Mouse (Mus musculus): ENCODE measurements around the gene Rpl3. TPM values are rescaled to one million over a fixed set of nuclear protein-coding genes. Genes with fewer than 3 reads are reported as not detected.

Rpl3 gene
- polyA plus RNA-seq, 1 experiment from 2014 or later: 706 TPM

GRCm38 (mm10) chr15:80065414-80065813, 26.3 kb downstream of the Rpl3 start:
- ATAC-seq (ENCODE audit: low FRiP score, low TSS enrichment): no peak
- H3K9ac ChIP-seq (ENCODE audit: low read length): no peak overlapping the region
- H3K36me3 ChIP-seq (ENCODE audit: control insufficient read depth, insufficient read depth, low read length): no peaks in the 10 kb centered on the region
- H3K4me3 ChIP-seq (ENCODE audit: low read depth, low read length): no peak overlapping the region
- WGBS: 19% methylated on average over 13 of the region's 13 CpGs
- no peaks in the 10 kb centered on the region for H3K9me3 ChIP-seq (ENCODE audit: control insufficient read depth, low read length)
- H3K4me2 ChIP-seq (replicated peaks; ENCODE audit: low read depth): no peak overlapping the region
- TF ChIP-seq EP300 (optimal IDR thresholded peaks at IDR 0.05) (no peak), CTCF (IDR thresholded peaks at IDR 0.05; ENCODE audit: low read depth) (peak; percentile 70)
- no peaks in the 10 kb centered on the region for H3K4me1 ChIP-seq (replicated peaks; ENCODE audit: control insufficient read depth, insufficient read depth)
- H3K27ac ChIP-seq (replicated peaks): no peak overlapping the region
- H3K27me3 ChIP-seq (ENCODE audit: control insufficient read depth, insufficient read depth, low read length): no peaks in the 10 kb centered on the region
- DNase-seq (ENCODE audit: low spot score): peak; percentile 64

- Histone ChIP-seq H3K27ac (replicated peaks) (no peak overlapping the region), H3K36me3 (ENCODE audit: control insufficient read depth, insufficient read depth, low read length) (no peaks in the 10 kb centered on the region), H3K4me3 (ENCODE audit: low read depth, low read length) (no peak overlapping the region), H3K9ac (ENCODE audit: low read length) (no peak overlapping the region), H3K4me2 (replicated peaks; ENCODE audit: low read depth) (no peak overlapping the region), H3K4me1 (replicated peaks; ENCODE audit: control insufficient read depth, insufficient read depth) (no peaks in the 10 kb centered on the region), H3K27me3 (ENCODE audit: control insufficient read depth, insufficient read depth, low read length) (no peaks in the 10 kb centered on the region), H3K9me3 (ENCODE audit: control insufficient read depth, low read length) (no peaks in the 10 kb centered on the region)
- no peak for DNase-seq (ENCODE audit: low spot score)
- 63% methylated on average over 5 of the region's 5 CpGs for WGBS
- TF ChIP-seq CTCF (IDR thresholded peaks at IDR 0.05; ENCODE audit: low read depth): no peak
- no peak for ATAC-seq (ENCODE audit: low FRiP score, low TSS enrichment)
Observed at GRCm38 (mm10) chr15:80064965-80065364, 26.7 kb downstream of the Rpl3 start.

- H3K9me3 ChIP-seq (ENCODE audit: control insufficient read depth, low read length): no peaks in the 10 kb centered on the region
- TF ChIP-seq EP300 (optimal IDR thresholded peaks at IDR 0.05) (no peak), CTCF (IDR thresholded peaks at IDR 0.05; ENCODE audit: low read depth) (no peak)
- H3K9ac ChIP-seq (ENCODE audit: low read length): no peak overlapping the region
- no peak for DNase-seq (ENCODE audit: low spot score)
- H3K36me3 ChIP-seq (ENCODE audit: control insufficient read depth, insufficient read depth, low read length): no peaks in the 10 kb centered on the region
- H3K27ac ChIP-seq (replicated peaks): no peak overlapping the region
- no peak for ATAC-seq (ENCODE audit: low FRiP score, low TSS enrichment)
- H3K4me3 ChIP-seq (ENCODE audit: low read depth, low read length): no peak overlapping the region
- H3K27me3 ChIP-seq (ENCODE audit: control insufficient read depth, insufficient read depth, low read length): no peaks in the 10 kb centered on the region
- no peak overlapping the region for H3K4me2 ChIP-seq (replicated peaks; ENCODE audit: low read depth)
- WGBS: 35% methylated on average over 5 of the region's 5 CpGs
- no peaks in the 10 kb centered on the region for H3K4me1 ChIP-seq (replicated peaks; ENCODE audit: control insufficient read depth, insufficient read depth)
Observed at GRCm38 (mm10) chr15:80062821-80063220, 28.8 kb downstream of the Rpl3 start.

GRCm38 (mm10) chr15:80062339-80062738, 29.3 kb downstream of the Rpl3 start:
- 53% methylated on average over 5 of the region's 9 CpGs for WGBS
- no peak for ATAC-seq (ENCODE audit: low FRiP score, low TSS enrichment)

GRCm38 (mm10) chr15:80061071-80061550, 30.6 kb downstream of the Rpl3 start:
- no peaks in the 10 kb centered on the region for H3K9me3 ChIP-seq (ENCODE audit: control insufficient read depth, low read length)
- no peak overlapping the region for H3K4me3 ChIP-seq (ENCODE audit: low read depth, low read length)
- DNase-seq (ENCODE audit: low spot score): no peak
- no peak overlapping the region for H3K4me2 ChIP-seq (replicated peaks; ENCODE audit: low read depth)
- no peaks in the 10 kb centered on the region for H3K27me3 ChIP-seq (ENCODE audit: control insufficient read depth, insufficient read depth, low read length)
- no peak overlapping the region for H3K27ac ChIP-seq (replicated peaks)
- ATAC-seq (ENCODE audit: low FRiP score, low TSS enrichment): peak; percentile 47; the same call in 1 of the 2 replicates
- no peaks in the 10 kb centered on the region for H3K36me3 ChIP-seq (ENCODE audit: control insufficient read depth, insufficient read depth, low read length)
- WGBS: 82% methylated on average over 4 of the region's 4 CpGs
- H3K4me1 ChIP-seq (replicated peaks; ENCODE audit: control insufficient read depth, insufficient read depth): no peaks in the 10 kb centered on the region
- no peak overlapping the region for H3K9ac ChIP-seq (ENCODE audit: low read length)
- TF ChIP-seq EP300 (optimal IDR thresholded peaks at IDR 0.05) (no peak), CTCF (IDR thresholded peaks at IDR 0.05; ENCODE audit: low read depth) (no peak)

More at GRCm38 (mm10) chr15:80062339-80062738, 29.3 kb downstream of the Rpl3 start:
- TF ChIP-seq EP300 (optimal IDR thresholded peaks at IDR 0.05) (no peak), CTCF (IDR thresholded peaks at IDR 0.05; ENCODE audit: low read depth) (no peak)
- no peak overlapping the region for H3K4me2 ChIP-seq (replicated peaks; ENCODE audit: low read depth)
- no peak overlapping the region for H3K4me3 ChIP-seq (ENCODE audit: low read depth, low read length)
- H3K27ac ChIP-seq (replicated peaks): no peak overlapping the region
- H3K27me3 ChIP-seq (ENCODE audit: control insufficient read depth, insufficient read depth, low read length): no peaks in the 10 kb centered on the region
- H3K36me3 ChIP-seq (ENCODE audit: control insufficient read depth, insufficient read depth, low read length): no peaks in the 10 kb centered on the region
- H3K9ac ChIP-seq (ENCODE audit: low read length): no peak overlapping the region
- H3K9me3 ChIP-seq (ENCODE audit: control insufficient read depth, low read length): no peaks in the 10 kb centered on the region
- no peaks in the 10 kb centered on the region for H3K4me1 ChIP-seq (replicated peaks; ENCODE audit: control insufficient read depth, insufficient read depth)
- no peak for DNase-seq (ENCODE audit: low spot score)

- Histone ChIP-seq H3K36me3 (ENCODE audit: control insufficient read depth, insufficient read depth, low read length) (no peaks in the 10 kb centered on the region), H3K4me1 (replicated peaks; ENCODE audit: control insufficient read depth, insufficient read depth) (no peaks in the 10 kb centered on the region), H3K9me3 (ENCODE audit: control insufficient read depth, low read length) (no peaks in the 10 kb centered on the region), H3K4me2 (replicated peaks; ENCODE audit: low read depth) (no peak overlapping the region), H3K27me3 (ENCODE audit: control insufficient read depth, insufficient read depth, low read length) (no peaks in the 10 kb centered on the region), H3K9ac (ENCODE audit: low read length) (no peak overlapping the region), H3K27ac (replicated peaks) (no peak overlapping the region), H3K4me3 (ENCODE audit: low read depth, low read length) (no peak overlapping the region)
- no peak for TF ChIP-seq EP300 (optimal IDR thresholded peaks at IDR 0.05)
- no peak for TF ChIP-seq CTCF (IDR thresholded peaks at IDR 0.05; ENCODE audit: low read depth)
- DNase-seq (ENCODE audit: low spot score) (no peak), ATAC-seq (ENCODE audit: low FRiP score, low TSS enrichment) (no peak)
- 93% methylated on average over 8 of the region's 8 CpGs for WGBS
Observed at GRCm38 (mm10) chr15:80060356-80061070, 31.2 kb downstream of the Rpl3 start.

Data from stomach, postnatal 0 days (tissue).